Mouse (Mus musculus) brain, embryonic 14.5 days (tissue): ENCODE results near the gene Havcr2.

Experiments used
- CTCF ChIP-seq: fragments of 200-500 bp; IDR thresholded peaks from 2 replicates; pipeline ENCODE4 v1.5.1; 2012; ENCODE audit warnings: inconsistent platforms, mild to moderate bottlenecking, moderate library complexity, borderline replicate concordance; ENCODE audit not compliant: insufficient read depth, insufficient read length; ENCODE audit errors: extremely low read depth
- POLR2A ChIP-seq: fragments of 200-500 bp; IDR thresholded peaks from 2 replicates; pipeline ENCODE4 v1.6.1; 2012; ENCODE audit warnings: mild to moderate bottlenecking, inconsistent platforms, borderline replicate concordance; ENCODE audit not compliant: poor library complexity, insufficient read depth, insufficient read length, severe bottlenecking; ENCODE audit errors: extremely low read depth

DNA sequence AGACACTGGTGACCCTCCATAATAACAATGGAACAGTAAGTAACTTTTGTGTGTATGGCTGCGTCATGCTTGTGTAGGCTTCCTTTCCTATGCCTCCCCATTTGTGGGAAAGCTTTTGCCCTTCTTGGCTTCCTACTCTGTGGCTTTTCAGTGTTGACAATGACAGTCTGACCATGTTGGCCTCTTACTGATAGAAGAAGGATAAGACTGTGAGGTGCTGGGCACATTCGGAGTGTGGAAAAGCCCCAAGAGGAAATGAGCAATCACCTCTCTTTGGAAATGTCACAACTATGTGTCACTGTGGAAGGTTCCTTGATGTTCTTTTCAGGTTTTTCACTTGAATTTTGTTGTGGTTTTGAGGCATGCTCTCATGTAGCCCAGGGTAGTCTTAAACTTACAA lies 12.1 kb downstream of the Havcr2 start:
- TF ChIP-seq CTCF (no peak), POLR2A (no peak)
